Mouse (Mus musculus): ENCODE data around the gene Agbl3. TPM values are rescaled to one million over a fixed set of nuclear protein-coding genes. Genes with fewer than 3 reads are reported as not detected.
A peak's percentile ranks its signal among the peaks of the same experiment; 100 is the strongest.

The Agbl3 gene
- total RNA-seq, 2 experiments from 2014 or later = 1.5 to 2.2 TPM

DNA sequence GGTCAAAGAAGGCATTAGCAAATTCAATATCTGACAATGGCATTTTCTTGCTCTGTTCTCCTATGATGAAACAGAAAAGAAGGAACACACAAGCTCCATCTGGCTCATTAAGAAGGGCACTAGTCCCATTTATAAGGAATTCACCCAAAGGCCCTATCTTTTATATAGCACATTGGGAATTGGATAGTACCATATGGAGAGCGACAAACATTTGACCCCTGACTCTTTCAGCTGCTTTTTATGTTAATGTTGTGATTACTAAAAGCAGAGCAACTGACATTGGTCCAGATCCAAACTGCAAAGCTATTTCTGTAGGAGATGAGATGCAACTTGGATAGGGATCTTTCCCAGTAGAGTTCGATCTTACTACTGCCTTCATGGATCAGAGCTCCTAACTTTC, 21.9 kb upstream of the Agbl3 start:
- no peak overlapping the region for H3K27ac ChIP-seq
- no peak overlapping the region for H3K4me3 ChIP-seq
- no peak for TF ChIP-seq CTCF (IDR thresholded peaks at IDR 0.05)
- no peak for DNase-seq
- intact Hi-C loops (cut with DNase I) = loop anchor here (5.0 kb wide), 1 partner anchor 151 kb away; no protein-coding TSS in a partner anchor

DNA sequence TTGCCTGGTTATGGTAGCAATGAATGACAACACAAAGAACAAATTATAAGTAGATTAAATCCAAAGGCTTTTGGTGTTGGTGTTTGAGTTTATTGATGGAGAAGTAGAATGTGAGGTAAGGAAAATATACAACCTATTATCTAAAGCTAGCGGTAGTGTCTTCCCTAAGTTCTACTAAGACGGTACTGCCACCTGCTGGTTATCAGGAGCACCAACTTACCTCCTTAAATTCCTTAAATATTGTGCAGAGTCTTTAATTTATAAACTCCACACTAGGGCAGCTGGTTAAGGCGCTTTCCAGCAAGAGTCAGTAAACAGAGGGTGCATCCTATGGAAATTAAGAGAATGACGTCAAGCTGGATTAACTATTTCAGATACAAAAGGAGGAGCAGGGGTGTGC, 20.2 kb upstream of the Agbl3 start:
- TF ChIP-seq CTCF (IDR thresholded peaks at IDR 0.05) = peak; percentile 79
- DNase-seq = peak; percentile 38
- Histone ChIP-seq H3K4me3 (no peak overlapping the region), H3K27ac (no peak overlapping the region)
- intact Hi-C loops (cut with DNase I) = loop anchor here (5.0 kb wide), 1 partner anchor 463 kb away; no protein-coding TSS in a partner anchor

DNA sequence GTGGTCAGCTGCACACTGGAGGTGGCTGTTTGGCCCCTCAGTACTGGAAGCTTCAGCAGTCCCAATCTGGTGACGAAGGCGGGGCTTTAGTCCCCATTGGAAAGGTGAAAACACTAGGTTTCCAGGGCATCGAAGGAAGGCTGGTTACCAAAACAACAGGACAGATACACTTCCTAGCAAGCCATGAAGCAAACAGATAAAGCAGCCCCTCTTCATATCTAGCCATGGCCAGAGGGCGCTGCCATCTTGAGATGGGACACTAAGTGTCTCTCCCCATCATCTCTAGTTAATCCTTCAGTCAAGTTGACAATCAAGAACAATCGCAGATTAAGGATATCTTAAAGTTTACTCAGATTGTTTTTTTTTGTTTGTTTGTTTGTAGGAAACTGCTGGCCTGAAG, 14.5 kb upstream of the Agbl3 start:
- no peak for DNase-seq
- no peak for TF ChIP-seq CTCF (IDR thresholded peaks at IDR 0.05)
- no peak overlapping the region for H3K27ac ChIP-seq
- H3K4me3 ChIP-seq = no peak overlapping the region
- intact Hi-C loops (cut with DNase I) = no loop called here

DNA sequence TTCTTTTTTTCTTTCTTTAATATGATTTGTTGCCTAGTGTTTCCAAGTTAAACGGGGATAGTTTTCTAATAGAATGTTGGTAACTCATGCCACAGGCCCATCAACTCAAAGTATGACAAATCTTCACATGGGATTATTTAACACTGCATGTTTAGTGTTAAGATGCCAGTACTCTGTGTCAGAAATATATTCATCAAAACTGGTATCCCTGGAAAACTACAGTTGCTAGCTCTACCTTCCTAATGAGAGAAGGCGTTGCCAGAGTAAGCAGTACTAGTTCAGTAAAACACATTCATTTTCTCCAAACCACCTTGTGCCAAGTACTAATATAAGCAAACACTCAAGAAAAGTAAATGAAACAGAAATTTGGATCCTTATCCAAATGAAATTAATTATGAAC, 10.2 kb upstream of the Agbl3 start:
- intact Hi-C loops (cut with DNase I) = no loop called here
- TF ChIP-seq CTCF (IDR thresholded peaks at IDR 0.05) = no peak
- Histone ChIP-seq H3K4me3 (no peak overlapping the region), H3K27ac (no peak overlapping the region)
- DNase-seq = no peak

DNA sequence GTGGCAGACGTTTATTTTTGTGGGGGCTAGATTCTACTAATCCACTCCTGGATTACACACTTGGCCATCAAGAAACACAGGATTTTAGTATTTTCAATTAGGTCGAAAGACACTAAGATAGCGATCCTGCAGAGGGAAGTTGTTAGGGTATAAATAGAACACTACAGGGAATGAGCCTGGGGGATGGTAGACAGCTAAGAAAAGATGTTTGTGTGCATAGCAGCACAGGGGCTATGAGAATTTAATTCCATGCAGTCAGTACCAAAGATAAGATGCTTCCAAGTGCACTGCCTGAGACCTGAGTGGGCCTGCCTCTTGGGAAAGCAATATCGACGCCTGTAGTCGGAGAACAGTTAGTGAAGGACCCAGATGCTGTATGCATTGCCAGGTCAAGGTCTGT, 9.7 kb upstream of the Agbl3 start:
- intact Hi-C loops (cut with DNase I) = no loop called here
- no peak overlapping the region for H3K4me3 ChIP-seq
- no peak overlapping the region for H3K27ac ChIP-seq
- no peak for TF ChIP-seq CTCF (IDR thresholded peaks at IDR 0.05)
- DNase-seq = no peak

DNA sequence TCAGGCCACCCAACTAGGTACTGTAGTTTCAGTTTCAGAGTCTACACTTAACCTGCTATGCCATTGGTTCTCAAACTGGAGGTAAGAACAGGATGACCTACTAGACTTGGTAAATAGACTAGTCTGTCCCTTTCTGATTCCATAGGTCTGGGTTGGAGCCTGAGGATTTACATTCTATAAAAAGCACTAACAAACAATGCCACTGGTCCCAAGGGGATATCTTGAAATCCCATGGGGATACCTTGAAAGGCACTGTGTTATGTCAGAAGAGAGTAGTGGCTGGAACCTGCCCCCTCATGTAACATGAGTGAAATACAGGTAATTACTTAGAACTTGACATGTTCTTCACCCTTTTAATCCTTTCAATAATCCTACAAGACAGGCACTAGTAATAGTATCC, 3.8 kb upstream of the Agbl3 start:
- no peak overlapping the region for H3K27ac ChIP-seq
- intact Hi-C loops (cut with DNase I) = no loop called here
- TF ChIP-seq CTCF (IDR thresholded peaks at IDR 0.05) = no peak

DNA sequence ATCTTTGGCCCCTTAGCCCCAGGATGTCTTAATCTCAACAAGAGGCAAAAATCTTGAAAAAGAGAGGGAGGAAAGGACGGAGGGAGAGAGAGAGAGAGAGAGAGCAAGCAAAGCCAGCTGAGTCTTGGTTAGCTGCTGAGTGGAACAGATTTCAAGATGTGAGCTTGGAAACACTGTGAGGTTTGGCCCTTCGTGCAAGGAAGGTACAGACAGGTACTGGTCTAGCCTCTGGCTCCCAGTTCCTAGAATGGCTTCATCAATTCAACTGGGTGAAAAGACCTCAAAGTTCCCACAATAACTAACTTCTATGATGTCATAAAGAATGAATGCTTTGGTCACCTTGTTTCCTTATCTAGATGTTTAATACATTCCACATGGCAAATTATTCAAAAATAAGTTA, 3.1 kb upstream of the Agbl3 start:
- intact Hi-C loops (cut with DNase I) = no loop called here
- DNase-seq = no peak
- Histone ChIP-seq H3K4me3 (no peak overlapping the region), H3K27ac (no peak overlapping the region)
- no peak for TF ChIP-seq CTCF (IDR thresholded peaks at IDR 0.05)

More for the DNA sequence above, 3.8 kb upstream of the Agbl3 start:
- no peak overlapping the region for H3K4me3 ChIP-seq
- no peak for DNase-seq

DNA sequence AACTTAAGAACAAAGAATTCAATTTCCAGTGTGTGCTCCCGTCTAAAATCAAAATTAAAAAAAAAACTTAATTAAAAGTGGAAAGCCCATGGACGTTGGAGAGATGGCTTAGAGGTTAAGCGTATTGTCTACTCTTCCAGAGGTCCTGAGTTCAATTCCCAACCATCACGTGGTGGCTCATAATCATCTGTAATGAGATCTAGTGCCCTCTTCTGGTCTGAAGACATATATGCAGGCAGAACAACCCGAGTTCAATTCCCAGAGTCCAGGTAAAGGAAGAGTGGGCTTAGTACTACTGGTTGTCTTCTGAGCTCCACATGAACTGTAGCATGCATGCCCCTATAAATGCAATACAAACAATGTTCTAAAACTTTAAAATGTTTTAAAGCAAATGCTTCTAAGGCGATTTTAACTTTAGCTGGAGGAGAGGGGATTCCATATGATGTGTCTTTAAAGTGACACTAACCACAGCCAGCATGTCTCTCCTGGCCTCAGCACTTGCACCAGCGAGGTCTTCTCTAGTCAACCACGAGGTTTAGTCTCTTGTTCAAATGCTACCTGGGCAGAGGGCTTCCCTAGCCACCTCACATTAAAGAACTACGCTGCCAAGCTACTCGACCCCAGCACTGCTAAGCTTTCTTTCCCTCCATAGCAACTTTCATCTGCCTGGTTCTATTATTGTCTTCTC, 2.1 kb upstream of the Agbl3 start:
- no peak overlapping the region for H3K27ac ChIP-seq
- no peak overlapping the region for H3K4me3 ChIP-seq
- peak; percentile 46 for TF ChIP-seq CTCF (IDR thresholded peaks at IDR 0.05)
- no peak for DNase-seq
- intact Hi-C loops (cut with DNase I) = no loop called here

DNA sequence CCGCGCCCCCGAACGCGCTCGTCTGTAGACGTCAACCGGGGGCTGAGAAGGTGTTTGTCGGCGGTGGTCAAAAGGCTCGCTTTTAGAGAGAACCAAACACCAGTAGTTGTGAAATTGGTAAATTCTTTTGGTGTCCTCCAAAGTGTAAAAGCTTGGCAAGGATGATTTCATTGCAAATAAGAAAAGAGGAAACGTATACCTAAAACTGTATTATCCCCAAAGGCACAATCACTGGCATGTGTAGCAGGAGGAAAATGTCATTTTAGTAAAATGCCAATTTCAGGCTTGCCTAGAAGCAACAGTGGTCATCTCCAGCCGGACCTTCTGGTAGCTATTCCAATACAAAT, 684 bp downstream of the Agbl3 start:
- DNase-seq = no peak
- peak overlapping the region; percentile 99 for H3K27ac ChIP-seq
- intact Hi-C loops (cut with DNase I) = loop anchor here (2.0 kb wide), 2 partner anchors 82 to 98 kb away; partner anchors contain the start of genes Cyren and Tmem140
- TF ChIP-seq CTCF (IDR thresholded peaks at IDR 0.05) = no peak
- H3K4me3 ChIP-seq = peak overlapping the region; percentile 88

DNA sequence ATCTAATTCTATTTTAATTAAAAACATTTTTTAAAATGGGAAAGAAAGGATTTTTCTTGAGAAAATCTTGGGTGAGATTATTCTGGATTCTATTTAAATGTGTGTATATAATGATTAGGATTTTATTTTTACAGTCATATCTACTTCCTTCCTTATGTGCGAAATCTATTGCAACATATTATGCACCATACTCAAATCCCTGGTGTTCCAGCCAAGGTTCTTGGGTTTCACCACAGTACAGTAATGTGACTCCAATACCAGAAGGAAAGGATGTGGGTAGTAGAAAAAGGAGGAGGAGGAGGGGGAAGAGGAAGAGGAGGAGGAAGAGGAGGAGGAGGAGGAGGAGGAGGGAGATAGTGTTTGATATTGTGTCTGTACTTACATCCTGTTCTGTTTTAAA, 2.3 kb downstream of the Agbl3 start:
- Histone ChIP-seq H3K4me3 (no peak overlapping the region), H3K27ac (peak overlapping the region; percentile 5; the same call in 1 of the 2 replicates)
- intact Hi-C loops (cut with DNase I) = no loop called here
- TF ChIP-seq CTCF (IDR thresholded peaks at IDR 0.05) = no peak
- DNase-seq = no peak

DNA sequence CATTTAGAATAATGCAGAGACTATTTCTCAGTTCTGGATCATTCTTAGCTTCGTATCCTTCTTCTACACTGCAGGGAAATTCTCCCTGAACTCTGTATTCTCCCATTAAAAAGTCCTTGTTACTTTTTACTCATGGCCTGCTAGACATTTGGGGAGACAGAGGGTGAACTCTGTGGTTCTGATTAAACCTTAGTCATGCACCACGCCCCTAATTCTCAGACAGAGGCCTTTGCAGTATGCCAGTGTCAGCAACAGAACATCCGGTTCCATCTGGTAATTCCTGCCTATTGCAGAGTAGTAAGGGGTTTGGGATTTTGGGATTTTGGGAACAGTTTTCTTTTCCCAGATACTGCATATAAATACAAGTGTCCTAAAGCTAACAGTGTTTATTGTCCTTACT, 16.6 kb downstream of the Agbl3 start:
- intact Hi-C loops (cut with DNase I) = no loop called here
- no peak overlapping the region for H3K27ac ChIP-seq
- no peak overlapping the region for H3K4me3 ChIP-seq
- no peak for DNase-seq
- no peak for TF ChIP-seq CTCF (IDR thresholded peaks at IDR 0.05)

DNA sequence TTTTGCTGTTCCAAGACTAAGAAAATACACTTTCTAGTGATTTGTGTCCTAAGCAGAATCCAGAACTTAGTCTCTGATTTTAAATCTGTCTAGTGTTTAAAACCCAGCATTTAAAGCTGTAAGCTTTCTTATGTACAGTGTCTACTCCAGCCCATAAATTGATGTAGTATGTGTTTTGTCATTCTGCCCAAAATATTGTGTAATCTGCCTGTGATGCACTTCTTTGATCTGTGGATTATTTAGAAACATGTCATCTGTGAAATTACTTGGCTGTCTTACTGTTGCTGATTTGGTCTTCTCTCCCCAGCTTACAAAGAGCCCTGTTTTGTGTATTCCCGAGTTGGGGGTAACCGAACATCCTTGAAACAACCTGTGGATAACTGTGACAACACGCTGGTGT, 17.7 kb downstream of the Agbl3 start:
- no peak overlapping the region for H3K27ac ChIP-seq
- intact Hi-C loops (cut with DNase I) = no loop called here
- TF ChIP-seq CTCF (IDR thresholded peaks at IDR 0.05) = no peak
- DNase-seq = no peak
- no peak overlapping the region for H3K4me3 ChIP-seq

DNA sequence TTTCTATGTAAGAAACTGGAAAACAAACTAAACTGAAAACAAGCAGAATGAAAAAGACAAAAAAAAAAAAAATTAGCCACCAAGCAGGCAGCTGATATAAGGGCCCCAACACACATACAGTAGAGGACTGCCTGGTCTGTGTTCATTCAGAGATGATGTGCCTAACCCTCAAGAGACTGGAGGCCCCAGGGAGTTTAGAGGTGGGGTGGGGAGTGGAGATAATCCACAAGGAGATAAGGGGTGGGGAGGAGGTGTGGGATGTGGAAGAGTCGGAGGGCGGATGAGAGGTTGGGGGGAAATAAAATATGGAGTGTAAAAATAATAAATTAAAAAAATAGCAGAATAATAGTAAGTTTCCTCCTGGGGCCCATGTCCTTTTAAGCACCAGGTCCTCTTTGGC, 25.4 kb downstream of the Agbl3 start:
- intact Hi-C loops (cut with DNase I) = no loop called here
- no peak for DNase-seq

DNA sequence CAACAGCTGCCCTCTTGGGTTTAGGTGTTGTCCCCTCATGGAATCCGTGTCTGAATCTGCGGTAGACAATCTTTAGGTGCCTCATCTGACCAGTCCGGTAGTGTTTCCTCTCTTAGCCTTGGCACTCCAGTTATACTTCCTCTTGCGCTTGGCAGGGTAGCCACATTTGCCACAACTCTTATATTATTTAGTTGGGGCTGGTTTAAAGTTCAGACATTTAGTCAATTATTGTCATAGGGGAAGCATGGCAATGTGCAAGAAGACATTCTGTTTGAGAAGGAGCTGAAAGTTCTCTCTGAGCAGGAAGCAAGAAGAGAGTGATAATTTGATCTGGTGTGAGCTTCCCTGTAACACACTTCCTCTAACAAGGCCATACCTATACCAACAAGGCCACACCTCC, 30.4 kb downstream of the Agbl3 start:
- Histone ChIP-seq H3K4me3 (no peak overlapping the region), H3K27ac (no peak overlapping the region)
- no peak for TF ChIP-seq CTCF (IDR thresholded peaks at IDR 0.05)
- no peak for DNase-seq
- intact Hi-C loops (cut with DNase I) = no loop called here

More for the DNA sequence above, 25.4 kb downstream of the Agbl3 start:
- H3K4me3 ChIP-seq = no peak overlapping the region
- no peak overlapping the region for H3K27ac ChIP-seq
- TF ChIP-seq CTCF (IDR thresholded peaks at IDR 0.05) = no peak
